Mouse (Mus musculus): Measurements from ENCODE around the gene Hbb-bs.

GRCm38 (mm10) chr7:103874451-103874850, 46.6 kb upstream of the Hbb-bs start:
- TF ChIP-seq CTCF (IDR thresholded peaks at IDR 0.05; ENCODE audit: insufficient read depth, low read depth, low read length) = no peak
- no peak for TF ChIP-seq POLR2A (IDR thresholded peaks at IDR 0.05; ENCODE audit: insufficient read depth, low read depth, low read length)
